Comparison of ENCODE assay signal across 8 mouse cellular contexts in genomic region chr9:44881941-44882435, GRCm38 (mm10). TPM values are rescaled to one million over a fixed set of nuclear protein-coding genes. Genes with fewer than 3 reads are reported as not detected.
DNase-seq lines count a peak whose midpoint lies in the region; ATAC-seq lines count a peak whose summit lies in the region.

No protein-coding gene starts in this region.

- peak overlapping the region; percentile 88 for H3K4me3 ChIP-seq in hindbrain, embryonic 14.5 days (replicated peaks; ENCODE audit: low read length)

- peaks cover 32% of the 10 kb centered on the region for H3K4me1 ChIP-seq in hindbrain, embryonic 14.5 days (replicated peaks; ENCODE audit: control insufficient read depth, insufficient read depth, low read length)

- peak overlapping the region; percentile 99 for H3K4me2 ChIP-seq in hindbrain, embryonic 14.5 days (replicated peaks)

- no peaks in the 10 kb centered on the region for H3K27me3 ChIP-seq in hindbrain, embryonic 14.5 days (ENCODE audit: control insufficient read depth, insufficient read depth, low read length)

- peak overlapping the region; percentile 96 for H3K9ac ChIP-seq in hindbrain, embryonic 14.5 days

- peak; percentile 79 for ATAC-seq in hindbrain, embryonic 14.5 days (ENCODE audit: low FRiP score)

- peak; percentile 18 for DNase-seq in T-cell, adult 2 months (ENCODE audit: low spot score)
- DNase-seq in cerebellum, postnatal 25 days: peak; percentile 83 to 87
- peak; percentile 69 to 74 for DNase-seq in frontal cortex, postnatal 36 days (ENCODE audit: low spot score in 2 of 2)
- peak; percentile 85 for DNase-seq in hindbrain, embryonic 14.5 days (ENCODE audit: low spot score)
- peak; percentile 68 to 77 for DNase-seq in layer of hippocampus, postnatal 36 days
- DNase-seq in lung, postnatal 25 days (ENCODE audit: low spot score): peak; percentile 67
- peak; percentile 76 for DNase-seq in right cerebral cortex, adult 18-20 months
- peak; percentile 46 for DNase-seq in urinary bladder, adult 2 months (ENCODE audit: low spot score)

- H3K9me3 ChIP-seq in hindbrain, embryonic 14.5 days (ENCODE audit: control insufficient read depth, low read length): no peaks in the 10 kb centered on the region

- peak overlapping the region; percentile 99 for H3K27ac ChIP-seq in hindbrain, embryonic 14.5 days

- H3K36me3 ChIP-seq in hindbrain, embryonic 14.5 days (replicated peaks; ENCODE audit: control insufficient read depth, insufficient read depth): 0 out of 2 replicates have a peak, but pooled peaks cover 4% of the 10 kb centered on the region

- under 1% methylated on average over 29 of the region's 29 CpGs for WGBS in hindbrain, embryonic 14.5 days

RNA-seq across cellular contexts. Expression of gene Kmt2a, which starts 0.9 kb away (rescaled TPM):
- polyA plus RNA-seq in hindbrain, embryonic 14.5 days (2014; fragmentation: Nextera tagmentation; extraction: Ambion mirVana): 17.1 and 19.3 TPM in 2 replicates
- 10 to 100 TPM; 61.3 to 78.3 TPM for total RNA-seq in layer of hippocampus, postnatal 36 days (2021)
- polyA plus RNA-seq in urinary bladder, adult 2 months (2012; rRNA removed): 11.7 and 16.2 TPM in 2 replicates

RNA-seq across cellular contexts. Expression of gene Atp5l, which starts 38.6 kb away (rescaled TPM):
- 774 and 980 TPM in 2 replicates for polyA plus RNA-seq in hindbrain, embryonic 14.5 days (2014; fragmentation: Nextera tagmentation; extraction: Ambion mirVana)
- total RNA-seq in layer of hippocampus, postnatal 36 days (2021): 100 to 1,000 TPM; 339 to 375 TPM
- 679 and 839 TPM in 2 replicates for polyA plus RNA-seq in urinary bladder, adult 2 months (2012; rRNA removed)

Comparison
In these comparisons a context has a peak if more than half of its experiments do, and no peak if none do; other contexts are left out.
1. Peak in every context shown above with its lines: DNase-seq, ATAC-seq, H3K4me3 ChIP-seq and H3K27ac ChIP-seq.
2. DNase-seq: peak in every context shown above with its lines; median percentile 85 in cerebellum, postnatal 25 days; 85 in hindbrain, embryonic 14.5 days; 76 in right cerebral cortex, adult 18-20 months; 72 in layer of hippocampus, postnatal 36 days; 72 in frontal cortex, postnatal 36 days; 67 in lung, postnatal 25 days; 46 in urinary bladder, adult 2 months; 18 in T-cell, adult 2 months.